Mouse (Mus musculus): Measurements from ENCODE around the gene Olfr224. TPM values are rescaled to one million over a fixed set of nuclear protein-coding genes. Genes with fewer than 3 reads are reported as not detected.
A peak's percentile ranks its signal among the peaks of the same experiment; 100 is the strongest.

Olfr224 gene
- not detected in 2 replicates for polyA plus RNA-seq (2014; fragmentation: Nextera tagmentation; extraction: Ambion mirVana)

GRCm38 (mm10) chr11:58570405-58570804, at the start of gene Olfr224:
TSS of gene Olfr224 (minus strand) at chr11:58570553.
- no peaks in the 10 kb centered on the region for H3K4me1 ChIP-seq (replicated peaks; ENCODE audit: control insufficient read depth, insufficient read depth, low read length)
- no peaks in the 10 kb centered on the region for H3K36me3 ChIP-seq (ENCODE audit: control insufficient read depth, insufficient read depth, low read length)
- no peak within 1 kb of the TSS for H3K4me2 ChIP-seq (ENCODE audit: low read length)
- no peak within 1 kb of the TSS for H3K27ac ChIP-seq (ENCODE audit: low read depth)
- no peaks in the 10 kb centered on the region for H3K27me3 ChIP-seq (replicated peaks; ENCODE audit: control insufficient read depth, insufficient read depth, low read length)
- H3K9ac ChIP-seq (ENCODE audit: low read length): no peak within 1 kb of the TSS
- ATAC-seq (replicated peaks; ENCODE audit: low FRiP score, low TSS enrichment, low read depth): no peak
- 76% methylated on average over 5 of the region's 5 CpGs for WGBS
- no peaks in the 10 kb centered on the region for H3K9me3 ChIP-seq (ENCODE audit: control insufficient read depth, low read length)
- no peak for DNase-seq (ENCODE audit: low spot score)
- H3K4me3 ChIP-seq (ENCODE audit: low read depth, low read length): no peak within 1 kb of the TSS

- DNase-seq (ENCODE audit: low spot score) (no peak), ATAC-seq (replicated peaks; ENCODE audit: low FRiP score, low TSS enrichment, low read depth) (peak; percentile 66; the same call in 1 of the 2 replicates)
- WGBS: 63% methylated on average over 6 of the region's 6 CpGs
- H3K4me1 ChIP-seq (replicated peaks; ENCODE audit: control insufficient read depth, insufficient read depth, low read length): no peaks in the 10 kb centered on the region
- H3K27ac ChIP-seq (ENCODE audit: low read depth): no peak overlapping the region
- no peaks in the 10 kb centered on the region for H3K36me3 ChIP-seq (ENCODE audit: control insufficient read depth, insufficient read depth, low read length)
- H3K27me3 ChIP-seq (replicated peaks; ENCODE audit: control insufficient read depth, insufficient read depth, low read length): no peaks in the 10 kb centered on the region
- no peaks in the 10 kb centered on the region for H3K9me3 ChIP-seq (ENCODE audit: control insufficient read depth, low read length)
- no peak overlapping the region for H3K4me2 ChIP-seq (ENCODE audit: low read length)
- no peak overlapping the region for H3K9ac ChIP-seq (ENCODE audit: low read length)
- no peak overlapping the region for H3K4me3 ChIP-seq (ENCODE audit: low read depth, low read length)
Measured at GRCm38 (mm10) chr11:58618793-58619192, 48.4 kb upstream of the Olfr224 start.

- H3K27me3 ChIP-seq (replicated peaks; ENCODE audit: control insufficient read depth, insufficient read depth, low read length): no peaks in the 10 kb centered on the region
- no peak overlapping the region for H3K4me2 ChIP-seq (ENCODE audit: low read length)
- no peak overlapping the region for H3K4me3 ChIP-seq (ENCODE audit: low read depth, low read length)
- no peaks in the 10 kb centered on the region for H3K36me3 ChIP-seq (ENCODE audit: control insufficient read depth, insufficient read depth, low read length)
- H3K9me3 ChIP-seq (ENCODE audit: control insufficient read depth, low read length): no peaks in the 10 kb centered on the region
- ATAC-seq (replicated peaks; ENCODE audit: low FRiP score, low TSS enrichment, low read depth) (peak; percentile 55), DNase-seq (ENCODE audit: low spot score) (no peak)
- H3K9ac ChIP-seq (ENCODE audit: low read length): no peak overlapping the region
- H3K4me1 ChIP-seq (replicated peaks; ENCODE audit: control insufficient read depth, insufficient read depth, low read length): no peaks in the 10 kb centered on the region
- WGBS: 29% methylated on average over 3 of the region's 3 CpGs
- no peak overlapping the region for H3K27ac ChIP-seq (ENCODE audit: low read depth)
Measured at GRCm38 (mm10) chr11:58618369-58618768, 48.0 kb upstream of the Olfr224 start.

GRCm38 (mm10) chr11:58615975-58616374, 45.6 kb upstream of the Olfr224 start, which contains the start of gene 2210407C18Rik:
TSS of gene 2210407C18Rik (minus strand) at chr11:58616075.
- ATAC-seq (replicated peaks; ENCODE audit: low FRiP score, low TSS enrichment, low read depth): no peak
- H3K36me3 ChIP-seq (ENCODE audit: control insufficient read depth, insufficient read depth, low read length): no peaks in the 10 kb centered on the region

GRCm38 (mm10) chr11:58614526-58614925, 44.2 kb upstream of the Olfr224 start:
- Histone ChIP-seq H3K9ac (ENCODE audit: low read length) (no peak overlapping the region), H3K4me1 (replicated peaks; ENCODE audit: control insufficient read depth, insufficient read depth, low read length) (no peaks in the 10 kb centered on the region), H3K27ac (ENCODE audit: low read depth) (no peak overlapping the region), H3K4me3 (ENCODE audit: low read depth, low read length) (no peak overlapping the region), H3K4me2 (ENCODE audit: low read length) (no peak overlapping the region), H3K9me3 (ENCODE audit: control insufficient read depth, low read length) (no peaks in the 10 kb centered on the region), H3K36me3 (ENCODE audit: control insufficient read depth, insufficient read depth, low read length) (no peaks in the 10 kb centered on the region), H3K27me3 (replicated peaks; ENCODE audit: control insufficient read depth, insufficient read depth, low read length) (no peaks in the 10 kb centered on the region)
- no peak for ATAC-seq (replicated peaks; ENCODE audit: low FRiP score, low TSS enrichment, low read depth)
- no peak for DNase-seq (ENCODE audit: low spot score)

More at GRCm38 (mm10) chr11:58615975-58616374, 45.6 kb upstream of the Olfr224 start, which contains the start of gene 2210407C18Rik:
- no peak within 1 kb of the TSS for H3K4me3 ChIP-seq (ENCODE audit: low read depth, low read length)
- no peak within 1 kb of the TSS for H3K4me2 ChIP-seq (ENCODE audit: low read length)
- no peaks in the 10 kb centered on the region for H3K4me1 ChIP-seq (replicated peaks; ENCODE audit: control insufficient read depth, insufficient read depth, low read length)
- no peaks in the 10 kb centered on the region for H3K27me3 ChIP-seq (replicated peaks; ENCODE audit: control insufficient read depth, insufficient read depth, low read length)
- H3K27ac ChIP-seq (ENCODE audit: low read depth): no peak within 1 kb of the TSS
- H3K9me3 ChIP-seq (ENCODE audit: control insufficient read depth, low read length): no peaks in the 10 kb centered on the region
- no peak within 1 kb of the TSS for H3K9ac ChIP-seq (ENCODE audit: low read length)
- no peak for DNase-seq (ENCODE audit: low spot score)
- 93% methylated on average over 4 of the region's 4 CpGs for WGBS

- 47% methylated on average over 3 of the region's 3 CpGs for WGBS
- Histone ChIP-seq H3K9ac (ENCODE audit: low read length) (no peak overlapping the region), H3K4me2 (ENCODE audit: low read length) (no peak overlapping the region), H3K36me3 (ENCODE audit: control insufficient read depth, insufficient read depth, low read length) (no peaks in the 10 kb centered on the region), H3K27ac (ENCODE audit: low read depth) (no peak overlapping the region), H3K27me3 (replicated peaks; ENCODE audit: control insufficient read depth, insufficient read depth, low read length) (no peaks in the 10 kb centered on the region), H3K4me3 (ENCODE audit: low read depth, low read length) (no peak overlapping the region), H3K4me1 (replicated peaks; ENCODE audit: control insufficient read depth, insufficient read depth, low read length) (no peaks in the 10 kb centered on the region), H3K9me3 (ENCODE audit: control insufficient read depth, low read length) (no peaks in the 10 kb centered on the region)
- ATAC-seq (replicated peaks; ENCODE audit: low FRiP score, low TSS enrichment, low read depth) (0 out of 2 replicates have a peak, but pooled peaks have one; percentile 50), DNase-seq (ENCODE audit: low spot score) (no peak)
Measured at GRCm38 (mm10) chr11:58613359-58613758, 43.0 kb upstream of the Olfr224 start.

- Histone ChIP-seq H3K4me2 (ENCODE audit: low read length) (no peak overlapping the region), H3K9ac (ENCODE audit: low read length) (no peak overlapping the region), H3K9me3 (ENCODE audit: control insufficient read depth, low read length) (no peaks in the 10 kb centered on the region), H3K4me3 (ENCODE audit: low read depth, low read length) (no peak overlapping the region), H3K27ac (ENCODE audit: low read depth) (no peak overlapping the region), H3K4me1 (replicated peaks; ENCODE audit: control insufficient read depth, insufficient read depth, low read length) (no peaks in the 10 kb centered on the region), H3K27me3 (replicated peaks; ENCODE audit: control insufficient read depth, insufficient read depth, low read length) (no peaks in the 10 kb centered on the region), H3K36me3 (ENCODE audit: control insufficient read depth, insufficient read depth, low read length) (no peaks in the 10 kb centered on the region)
- ATAC-seq (replicated peaks; ENCODE audit: low FRiP score, low TSS enrichment, low read depth): no peak
- DNase-seq (ENCODE audit: low spot score): no peak
- 81% methylated on average over 6 of the region's 6 CpGs for WGBS
Measured at GRCm38 (mm10) chr11:58607030-58607429, 36.7 kb upstream of the Olfr224 start.

GRCm38 (mm10) chr11:58606177-58606919, 36.0 kb upstream of the Olfr224 start:
- Histone ChIP-seq H3K4me2 (ENCODE audit: low read length) (no peak overlapping the region), H3K27ac (ENCODE audit: low read depth) (no peak overlapping the region), H3K9ac (ENCODE audit: low read length) (no peak overlapping the region), H3K4me3 (ENCODE audit: low read depth, low read length) (no peak overlapping the region), H3K27me3 (replicated peaks; ENCODE audit: control insufficient read depth, insufficient read depth, low read length) (no peaks in the 10 kb centered on the region), H3K9me3 (ENCODE audit: control insufficient read depth, low read length) (no peaks in the 10 kb centered on the region), H3K36me3 (ENCODE audit: control insufficient read depth, insufficient read depth, low read length) (no peaks in the 10 kb centered on the region), H3K4me1 (replicated peaks; ENCODE audit: control insufficient read depth, insufficient read depth, low read length) (no peaks in the 10 kb centered on the region)
- ATAC-seq (replicated peaks; ENCODE audit: low FRiP score, low TSS enrichment, low read depth) (no peak), DNase-seq (ENCODE audit: low spot score) (no peak)
- 79% methylated on average over 12 of the region's 12 CpGs for WGBS

GRCm38 (mm10) chr11:58605228-58605627, 34.9 kb upstream of the Olfr224 start:
- Histone ChIP-seq H3K9ac (ENCODE audit: low read length) (no peak overlapping the region), H3K27ac (ENCODE audit: low read depth) (no peak overlapping the region), H3K4me2 (ENCODE audit: low read length) (no peak overlapping the region), H3K36me3 (ENCODE audit: control insufficient read depth, insufficient read depth, low read length) (no peaks in the 10 kb centered on the region), H3K27me3 (replicated peaks; ENCODE audit: control insufficient read depth, insufficient read depth, low read length) (no peaks in the 10 kb centered on the region), H3K4me1 (replicated peaks; ENCODE audit: control insufficient read depth, insufficient read depth, low read length) (no peaks in the 10 kb centered on the region), H3K4me3 (ENCODE audit: low read depth, low read length) (no peak overlapping the region), H3K9me3 (ENCODE audit: control insufficient read depth, low read length) (no peaks in the 10 kb centered on the region)
- ATAC-seq (replicated peaks; ENCODE audit: low FRiP score, low TSS enrichment, low read depth) (no peak), DNase-seq (ENCODE audit: low spot score) (no peak)
- 69% methylated on average over 3 of the region's 3 CpGs for WGBS

All from intestine, embryonic 14.5 days (tissue).